Mouse (Mus musculus) inflammation-experienced regulatory T-cells, adult 16 weeks (primary cell): Measurements from ENCODE around the gene Ist1. TPM values are rescaled to one million over a fixed set of nuclear protein-coding genes. Genes with fewer than 3 reads are reported as not detected.

Experiments used
- polyA plus RNA-seq: library from polyadenylated mRNA; unstranded; fragments of 100-300 nt; shearing (Covaris generic); gene quantifications from one replicate; pipeline ENCODE4 v1.2.1, GENCODE M21; 2017

Gene Ist1
- 175 TPM for polyA plus RNA-seq

GRCm38 (mm10) chr8:109693146-109693900 lies at the start of gene Ist1:
TSS of gene Ist1 (minus strand) at chr8:109693260.

GRCm38 (mm10) chr8:109737237-109738048 lies 44.4 kb upstream of the Ist1 start, which contains the start of gene Atxn1l:
TSS of gene Atxn1l (minus strand) at chr8:109737739.

GRCm38 (mm10) chr8:109705320-109706075 lies 12.4 kb upstream of the Ist1 start, which contains the start of gene Zfp821:
TSS of gene Zfp821 (plus strand) at chr8:109705546.

Other genes starting within 250 kb of the Ist1 start
- not detected for gene Pmfbp1, start 199.2 kb downstream of the Ist1 start, polyA plus RNA-seq
- gene Dhx38, start 127.4 kb downstream of the Ist1 start, polyA plus RNA-seq: 38.8 TPM
- gene Txnl4b, start 127.4 kb downstream of the Ist1 start, polyA plus RNA-seq: 7.5 TPM
- gene Hp, start 114.1 kb downstream of the Ist1 start, polyA plus RNA-seq: not detected
- 38.2 TPM for gene Dhodh, start 84.6 kb downstream of the Ist1 start, polyA plus RNA-seq
- gene Pkd1l3, start 78.7 kb downstream of the Ist1 start, polyA plus RNA-seq: 1.9 TPM
- gene Zfp821, start 12.3 kb upstream of the Ist1 start, polyA plus RNA-seq: 6.7 TPM
- 2.2 TPM for gene Atxn1l, start 44.5 kb upstream of the Ist1 start, polyA plus RNA-seq
- gene Ap1g1, start 85.3 kb upstream of the Ist1 start, polyA plus RNA-seq: 73.3 TPM
- 0.89 TPM for gene Phlpp2, start 175.3 kb upstream of the Ist1 start, polyA plus RNA-seq